Mouse (Mus musculus): Measurements from ENCODE around the gene Krt83. TPM values are rescaled to one million over a fixed set of nuclear protein-coding genes. Genes with fewer than 3 reads are reported as not detected.

Gene Krt83
- total RNA-seq, 4 experiments from 2014 or later: not detected

- peak; percentile 12 to 36 for DNase-seq (ENCODE audit: low spot score in 2 of 2)
Measured at GRCm38 (mm10) chr15:101479007-101479665, 12.2 kb downstream of the Krt83 start.

GRCm38 (mm10) chr15:101472952-101473528 lies 18.3 kb downstream of the Krt83 start, which contains the start of gene Krt86:
Krt86 (plus strand) TSS chr15:101473478.
- no peak for DNase-seq (ENCODE audit: low spot score in 2 of 2)

GRCm38 (mm10) chr15:101469093-101469492 lies 22.2 kb downstream of the Krt83 start:
- DNase-seq (ENCODE audit: low spot score in 2 of 2): no peak

GRCm38 (mm10) chr15:101463651-101464050 lies 27.7 kb downstream of the Krt83 start, which contains the start of gene Krt81:
Krt81 (minus strand) TSS chr15:101463751.
- DNase-seq (ENCODE audit: low spot score in 2 of 2): no peak

- no peak for DNase-seq (ENCODE audit: low spot score in 2 of 2)
Measured at GRCm38 (mm10) chr15:101459283-101459682, 32.0 kb downstream of the Krt83 start.

GRCm38 (mm10) chr15:101458361-101458930 lies 32.9 kb downstream of the Krt83 start:
- no peak for DNase-seq (ENCODE audit: low spot score in 2 of 2)

- DNase-seq (ENCODE audit: low spot score in 2 of 2): no peak
Measured at GRCm38 (mm10) chr15:101455891-101456290, 35.4 kb downstream of the Krt83 start.

GRCm38 (mm10) chr15:101455292-101455691 lies 36.0 kb downstream of the Krt83 start:
- DNase-seq (ENCODE audit: low spot score in 2 of 2): no peak

- no peak for DNase-seq (ENCODE audit: low spot score in 2 of 2)
Measured at GRCm38 (mm10) chr15:101454774-101455173, 36.5 kb downstream of the Krt83 start.

GRCm38 (mm10) chr15:101453093-101453736 lies 38.1 kb downstream of the Krt83 start:
- DNase-seq (ENCODE audit: low spot score in 2 of 2): peak; percentile 60 to 77

- DNase-seq (ENCODE audit: low spot score in 2 of 2): no peak
Measured at GRCm38 (mm10) chr15:101447444-101447843, 43.9 kb downstream of the Krt83 start, which contains the start of gene Krt88. Krt88 (plus strand) TSS chr15:101447744.

GRCm38 (mm10) chr15:101446572-101446971 lies 44.7 kb downstream of the Krt83 start:
- no peak for DNase-seq (ENCODE audit: low spot score in 2 of 2)

GRCm38 (mm10) chr15:101440837-101441236 lies 50.5 kb downstream of the Krt83 start:
- peak in 1 of 2 experiments; percentile 27 for DNase-seq (ENCODE audit: low spot score in 2 of 2)

- DNase-seq (ENCODE audit: low spot score in 2 of 2): no peak
Measured at GRCm38 (mm10) chr15:101438555-101438954, 52.8 kb downstream of the Krt83 start, which contains the start of gene Krt87. Krt87 (minus strand) TSS chr15:101438804.

GRCm38 (mm10) chr15:101436611-101437010 lies 54.7 kb downstream of the Krt83 start:
- DNase-seq (ENCODE audit: low spot score in 2 of 2): no peak

Other genes starting within 250 kb of the Krt83 start
- 10 to 100 TPM; 50.3 to 89.6 (median 71.5) TPM for gene Nr4a1, start 237.2 kb downstream of the Krt83 start, total RNA-seq (2022)
- 10 to 100 TPM; 43.4 to 48.1 (median 46.1) TPM for gene Atg101, start 207.2 kb downstream of the Krt83 start, total RNA-seq (2022)
- under 1 TPM in 3 of 4 experiments, not detected in 1; 0.26 to 0.55 (median 0.54) TPM for gene 6030408B16Rik, start 198.3 kb downstream of the Krt83 start, total RNA-seq (2022)
- gene Krt80, start 121.3 kb downstream of the Krt83 start, total RNA-seq (2022): under 1 TPM in 3 of 4 experiments, not detected in 1; 0.17 to 0.48 (median 0.43) TPM
- gene Krt7, start 80.5 kb downstream of the Krt83 start, total RNA-seq (2022): under 1 TPM in 1 of 4 experiments, not detected in 3; 0.45 TPM
- gene Krt87, start 52.7 kb downstream of the Krt83 start, total RNA-seq (2022): under 1 TPM; 0.23 to 0.52 (median 0.35) TPM
- not detected for gene Krt88, start 43.8 kb downstream of the Krt83 start, total RNA-seq (2022)
- not detected for gene Krt81, start 27.8 kb downstream of the Krt83 start, total RNA-seq (2022)
- gene Krt86, start 18.0 kb downstream of the Krt83 start, total RNA-seq (2022): not detected
- gene Gm49425, start 25.7 kb upstream of the Krt83 start, total RNA-seq (2022): not detected
- gene Krt84, start 41.3 kb upstream of the Krt83 start, total RNA-seq (2022): not detected
- not detected for gene Krt82, start 59.2 kb upstream of the Krt83 start, total RNA-seq (2022)
- gene Krt90, start 71.4 kb upstream of the Krt83 start, total RNA-seq (2022): under 1 TPM in 1 of 4 experiments, not detected in 3; 0.18 TPM
- not detected for gene Krt75, start 82.4 kb upstream of the Krt83 start, total RNA-seq (2022)
- not detected for gene Gm5414, start 136.7 kb upstream of the Krt83 start, total RNA-seq (2022)
- not detected for gene Gm5478, start 155.9 kb upstream of the Krt83 start, total RNA-seq (2022)
- not detected for gene Krt6b, start 188.8 kb upstream of the Krt83 start, total RNA-seq (2022)
- gene Krt6a, start 202.8 kb upstream of the Krt83 start, total RNA-seq (2022): not detected
- under 1 TPM; 0.35 to 0.61 (median 0.53) TPM for gene Krt5, start 221.4 kb upstream of the Krt83 start, total RNA-seq (2022)